Mouse (Mus musculus): ENCODE measurements around the gene Exosc5. TPM values are rescaled to one million over a fixed set of nuclear protein-coding genes. Genes with fewer than 3 reads are reported as not detected.
A peak's percentile ranks its signal among the peaks of the same experiment; 100 is the strongest.

Exosc5 gene
- total and polyA plus RNA-seq, 3 experiments = 109 to 134 TPM; not detected in 1

GRCm38 (mm10) chr7:25711731-25712197, 52.8 kb downstream of the Exosc5 start:
- Histone ChIP-seq H3K9ac (ENCODE audit: control insufficient read depth, low read depth, low read length, poor library complexity, severe bottlenecking) (no peak overlapping the region), H3K9me3 (replicated peaks; ENCODE audit: insufficient read depth, low read length) (no peaks in the 10 kb centered on the region), H3K4me3 (ENCODE audit: control insufficient read depth in 1 of 2, insufficient read depth in 1 of 2, low read depth in 2 of 2, low read length in 2 of 2) (no peak overlapping the region), H3K4me1 (ENCODE audit: control insufficient read depth in 1 of 2, insufficient read depth in 2 of 2, low read length in 2 of 2) (peaks cover 0 to 5% of the 10 kb centered on the region in 2 experiments; a peak in 1 of 4 replicates), H3K27me3 (ENCODE audit: control insufficient read depth in 1 of 2, insufficient read depth in 2 of 2, low read length in 2 of 2) (no peaks in the 10 kb centered on the region), H3K79me2 (ENCODE audit: control insufficient read depth, insufficient read depth, low read length, poor library complexity) (no peaks in the 10 kb centered on the region), H3K36me3 (ENCODE audit: control insufficient read depth in 1 of 2, insufficient read depth in 2 of 2, low read length in 2 of 2) (peaks cover 0 to 3% of the 10 kb centered on the region in 2 experiments; a peak in 2 of 4 replicates), H3K27ac (ENCODE audit: control insufficient read depth, low read depth, low read length) (peak overlapping the region; percentile 14; the same call in 1 of the 2 replicates)
- peak; percentile 56 for DNase-seq (ENCODE audit: low read depth, low spot score)
- no peak for TF ChIP-seq RAD21 (IDR thresholded peaks at IDR 0.05; ENCODE audit: low read depth, low read length)
- TF ChIP-seq POLR2AphosphoS5 (IDR thresholded peaks at IDR 0.05; ENCODE audit: borderline replicate concordance, low read depth, low read length) = no peak
- peak; percentile 16; the same call in 1 of the 2 replicates for TF ChIP-seq ZMIZ1 (IDR thresholded peaks at IDR 0.05; ENCODE audit: low read depth, low read length)
- TF ChIP-seq CHD2 (IDR thresholded peaks at IDR 0.05; ENCODE audit: low read length) = no peak
- no peak; the same call in 1 of the 2 replicates for TF ChIP-seq MAZ (IDR thresholded peaks at IDR 0.05; ENCODE audit: low read depth, low read length)
- TF ChIP-seq CHD1 (IDR thresholded peaks at IDR 0.05; ENCODE audit: low read depth, low read length) = no peak
- peak; percentile 34 for TF ChIP-seq POLR2AphosphoS2 (IDR thresholded peaks at IDR 0.05; ENCODE audit: low read length)

DNA sequence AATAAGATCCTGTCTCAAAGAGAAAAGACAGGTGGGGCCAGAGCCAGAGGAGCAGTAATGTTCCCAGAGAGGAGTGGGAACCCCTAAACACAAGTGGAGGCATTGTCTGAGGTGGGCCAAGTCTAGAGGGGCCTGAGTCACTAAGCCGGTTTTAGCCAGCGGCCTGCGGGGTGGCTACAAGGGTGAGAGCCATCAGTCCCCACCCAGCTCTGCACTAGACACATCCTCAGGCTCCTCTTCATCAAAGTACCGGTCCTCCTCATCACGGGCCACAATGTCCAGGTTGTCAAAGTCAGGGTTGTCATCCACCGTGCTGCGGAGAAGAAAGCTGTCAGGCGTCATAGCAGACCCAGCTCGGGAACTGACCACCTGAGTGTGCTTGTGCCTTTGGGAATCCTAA, 53.8 kb downstream of the Exosc5 start:
- H3K27ac ChIP-seq (ENCODE audit: control insufficient read depth, low read depth, low read length) = no peak overlapping the region
- no peaks in the 10 kb centered on the region for H3K27me3 ChIP-seq (ENCODE audit: control insufficient read depth in 1 of 2, insufficient read depth in 2 of 2, low read length in 2 of 2)
- H3K79me2 ChIP-seq (ENCODE audit: control insufficient read depth, insufficient read depth, low read length, poor library complexity) = no peaks in the 10 kb centered on the region
- no peaks in the 10 kb centered on the region for H3K9me3 ChIP-seq (replicated peaks; ENCODE audit: insufficient read depth, low read length)
- H3K4me3 ChIP-seq (ENCODE audit: control insufficient read depth in 1 of 2, insufficient read depth in 1 of 2, low read depth in 2 of 2, low read length in 2 of 2) = no peak overlapping the region
- no peak overlapping the region for H3K9ac ChIP-seq (ENCODE audit: control insufficient read depth, low read depth, low read length, poor library complexity, severe bottlenecking)
- H3K4me1 ChIP-seq (ENCODE audit: control insufficient read depth in 1 of 2, insufficient read depth in 2 of 2, low read length in 2 of 2) = peaks cover 0 to 5% of the 10 kb centered on the region in 2 experiments; a peak in 1 of 4 replicates
- peaks cover 2 to 3% of the 10 kb centered on the region in 2 experiments; a peak in 3 of 4 replicates for H3K36me3 ChIP-seq (ENCODE audit: control insufficient read depth in 1 of 2, insufficient read depth in 2 of 2, low read length in 2 of 2)
- DNase-seq (ENCODE audit: low read depth, low spot score) = no peak
- TF ChIP-seq NELFE (IDR thresholded peaks at IDR 0.05; ENCODE audit: low read depth, low read length) (peak; percentile 40; the same call in 1 of the 2 replicates), ZMIZ1 (IDR thresholded peaks at IDR 0.05; ENCODE audit: low read depth, low read length) (0 out of 2 replicates have a peak, but pooled peaks have one; percentile 30), MEF2A (IDR thresholded peaks at IDR 0.05; ENCODE audit: extremely low read depth, insufficient replicate concordance, low read depth, low read length, poor library complexity, severe bottlenecking) (no peak)

GRCm38 (mm10) chr7:25714581-25714980, 55.6 kb downstream of the Exosc5 start:
- peaks cover 0 to 9% of the 10 kb centered on the region in 2 experiments; a peak in 2 of 4 replicates for H3K4me1 ChIP-seq (ENCODE audit: control insufficient read depth in 1 of 2, insufficient read depth in 2 of 2, low read length in 2 of 2)
- DNase-seq (ENCODE audit: low read depth, low spot score) = no peak
- peaks cover 3% of the 10 kb centered on the region; the same call in 1 of the 2 replicates for H3K79me2 ChIP-seq (ENCODE audit: control insufficient read depth, insufficient read depth, low read length, poor library complexity)
- H3K9ac ChIP-seq (ENCODE audit: control insufficient read depth, low read depth, low read length, poor library complexity, severe bottlenecking) = no peak overlapping the region
- H3K4me3 ChIP-seq (ENCODE audit: control insufficient read depth in 1 of 2, insufficient read depth in 1 of 2, low read depth in 2 of 2, low read length in 2 of 2) = no peak overlapping the region
- H3K27ac ChIP-seq (ENCODE audit: control insufficient read depth, low read depth, low read length) = no peak overlapping the region
- TF ChIP-seq ZKSCAN1 (IDR thresholded peaks at IDR 0.05; ENCODE audit: low read depth, low read length) (no peak), POLR2A (IDR thresholded peaks at IDR 0.05; ENCODE audit: control insufficient read depth in 1 of 2, insufficient read depth in 1 of 2, low read depth in 1 of 2, low read length in 2 of 2, poor library complexity in 1 of 2) (no peak), CHD2 (IDR thresholded peaks at IDR 0.05; ENCODE audit: low read length) (no peak), USF2 (IDR thresholded peaks at IDR 0.05; ENCODE audit: borderline replicate concordance in 1 of 2, insufficient read depth in 1 of 2, low read depth in 1 of 2, low read length in 2 of 2) (no peak), MYC (IDR thresholded peaks at IDR 0.05; ENCODE audit: low read depth, low read length) (no peak), MXI1 (IDR thresholded peaks at IDR 0.05; ENCODE audit: low read depth, low read length) (no peak), ELF1 (IDR thresholded peaks at IDR 0.05; ENCODE audit: low read depth, low read length) (no peak), ZMIZ1 (IDR thresholded peaks at IDR 0.05; ENCODE audit: low read depth, low read length) (no peak; the same call in 1 of the 2 replicates), KAT2A (conservative IDR thresholded peaks at IDR 0.05; ENCODE audit: low read depth, low read length) (no peak), RCOR1 (IDR thresholded peaks at IDR 0.05; ENCODE audit: low read depth, low read length) (no peak), EP300 (IDR thresholded peaks at IDR 0.05; ENCODE audit: low read depth in 1 of 2, low read length in 2 of 2) (no peak), POLR2AphosphoS2 (IDR thresholded peaks at IDR 0.05; ENCODE audit: low read length) (no peak; the same call in 1 of the 2 replicates), GATA1 (IDR thresholded peaks at IDR 0.05; ENCODE audit: low read depth, low read length) (no peak)
- no peaks in the 10 kb centered on the region for H3K9me3 ChIP-seq (replicated peaks; ENCODE audit: insufficient read depth, low read length)
- peaks cover 0 to 6% of the 10 kb centered on the region in 2 experiments; a peak in 2 of 4 replicates for H3K36me3 ChIP-seq (ENCODE audit: control insufficient read depth in 1 of 2, insufficient read depth in 2 of 2, low read length in 2 of 2)
- H3K27me3 ChIP-seq (ENCODE audit: control insufficient read depth in 1 of 2, insufficient read depth in 2 of 2, low read length in 2 of 2) = no peaks in the 10 kb centered on the region
